Mouse (Mus musculus) neural tube, embryonic 11.5 days (tissue): ENCODE results near the gene Slc25a22. TPM values are rescaled to one million over a fixed set of nuclear protein-coding genes. Genes with fewer than 3 reads are reported as not detected.

Experiments
- ATAC-seq: fragments of 200-750 bp; cut with Nextera tagmentation; 2 replicates; pipeline ENCODE4 v1.8.0; 2017; ENCODE audit warnings: moderate number of reproducible peaks, mild to moderate bottlenecking, moderate TSS enrichment, moderate library complexity; ENCODE audit not compliant: insufficient read depth, low FRiP score, low TSS enrichment
- DNase-seq: peaks from one replicate; pipeline ENCODE4 v3.0.0-alpha.2; 2015; ENCODE audit warnings: low spot score
- H3K27ac ChIP-seq: fragments of 300-500 bp; sonication (generic); 2 replicates; pipeline ENCODE4 v1.5.1; 2014; ENCODE audit warnings: low read depth, mild to moderate bottlenecking, low read length
- H3K27me3 ChIP-seq: fragments of 300-500 bp; sonication (generic); 2 replicates; pipeline ENCODE4 v1.6.1; 2014; ENCODE audit warnings: mild to moderate bottlenecking, low read length, mixed read lengths; ENCODE audit not compliant: control insufficient read depth, insufficient read depth
- H3K36me3 ChIP-seq: fragments of 300-500 bp; sonication (generic); 2 replicates; pipeline ENCODE4 v1.6.1; 2014; ENCODE audit warnings: mild to moderate bottlenecking, low read length, moderate library complexity, mixed read lengths; ENCODE audit not compliant: control insufficient read depth, insufficient read depth
- H3K4me1 ChIP-seq: fragments of 300-500 bp; sonication (generic); 2 replicates; pipeline ENCODE4 v1.6.1; 2014; ENCODE audit warnings: low read length, mixed read lengths; ENCODE audit not compliant: control insufficient read depth, insufficient read depth
- H3K4me2 ChIP-seq: fragments of 300-500 bp; sonication (generic); 2 replicates; pipeline ENCODE4 v1.6.1; 2014; ENCODE audit warnings: low read depth, mild to moderate bottlenecking, moderate library complexity
- H3K4me3 ChIP-seq: fragments of 300-500 bp; sonication (generic); 2 replicates; pipeline ENCODE4 v1.5.1; 2014; ENCODE audit warnings: low read depth, low read length
- H3K9ac ChIP-seq: fragments of 300-500 bp; sonication (generic); 2 replicates; pipeline ENCODE4 v1.6.1; 2014; ENCODE audit warnings: mild to moderate bottlenecking, low read length
- H3K9me3 ChIP-seq: fragments of 300-500 bp; sonication (generic); 2 replicates; pipeline ENCODE4 v1.6.1; 2016; ENCODE audit warnings: low read length; ENCODE audit not compliant: control insufficient read depth
- WGBS: fragments of 180-500 bp; shearing (Covaris S2); extraction: QIAGEN DNeasy Blood & Tissue Kit; methylation state at CpG from one replicate; pipeline ENCODE4 v1.1.7; 2014; 5-methylcytosine and 5-hydroxymethylcytosine counted together
- polyA plus RNA-seq: library from polyadenylated mRNA; unstranded; fragments of >200 nt; fragmentation: Nextera tagmentation; extraction: Ambion mirVana; gene quantifications from 2 replicates; pipeline ENCODE4 v1.2.1, GENCODE M21; 2014

Gene Slc25a22
- polyA plus RNA-seq, 1 experiment from 2014 or later: 45.8 TPM

DNA sequence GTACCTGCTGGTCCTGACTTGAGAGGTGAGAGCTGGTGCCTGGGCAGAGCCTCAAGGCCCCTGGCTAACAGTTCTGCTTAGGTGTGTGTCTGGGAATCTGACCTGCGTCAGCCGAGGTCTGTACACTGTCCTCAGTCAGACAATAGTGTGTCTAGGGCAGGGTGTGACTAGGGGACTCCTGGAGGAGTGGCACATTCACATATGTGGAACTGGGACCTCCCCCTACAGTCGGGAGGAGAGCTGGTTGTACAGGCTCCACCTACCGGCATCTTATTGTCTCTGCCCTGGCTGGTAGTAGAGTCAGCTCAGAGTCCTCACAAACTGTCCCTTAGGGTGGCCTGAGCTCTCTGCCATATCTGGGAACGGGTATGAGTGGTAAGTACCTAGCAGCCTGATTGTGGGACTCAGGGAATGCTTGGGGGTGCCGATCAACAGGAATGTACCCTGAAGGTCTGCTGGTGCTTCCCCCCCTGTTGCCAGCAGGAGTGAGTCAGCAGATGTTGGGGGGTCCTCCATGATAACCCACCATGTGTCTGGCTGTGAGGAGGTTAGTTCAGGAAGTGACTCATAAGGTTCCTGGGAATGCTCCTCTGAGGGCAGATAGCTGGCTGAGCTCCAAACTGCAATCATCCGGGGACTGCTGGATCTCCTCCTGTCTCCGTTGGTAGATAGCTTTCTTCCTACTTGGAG, 31.0 kb upstream of the Slc25a22 start:
- 22% methylated on average over 8 of the region's 8 CpGs for WGBS
- Histone ChIP-seq H3K9me3 (no peaks in the 10 kb centered on the region), H3K27ac (peak overlapping the region; percentile 83), H3K4me2 (peak overlapping the region; percentile 68), H3K27me3 (peaks cover 30% of the 10 kb centered on the region), H3K4me3 (peak overlapping the region; percentile 72), H3K4me1 (peaks cover 21% of the 10 kb centered on the region), H3K36me3 (peaks cover 20% of the 10 kb centered on the region), H3K9ac (peak overlapping the region; percentile 86)
- ATAC-seq: peak; percentile 67
- peak; percentile 74 for DNase-seq

DNA sequence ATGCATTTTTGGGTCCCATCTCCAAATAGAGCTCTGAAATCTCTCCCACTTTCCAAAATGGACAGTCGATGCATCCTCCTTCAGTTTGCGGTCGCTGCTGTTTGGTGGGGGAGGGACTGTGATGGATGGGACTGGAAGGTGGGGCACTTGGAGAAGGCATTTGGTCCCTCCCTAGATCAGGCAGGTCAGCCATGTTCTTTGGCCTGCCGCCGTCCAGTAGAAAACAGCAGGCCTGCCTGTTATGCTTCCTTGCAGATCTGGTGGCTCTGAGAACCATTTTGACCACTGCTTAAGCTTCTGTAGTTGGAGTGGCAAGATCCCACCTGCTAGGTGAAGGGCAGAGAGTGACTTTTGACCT, 30.5 kb upstream of the Slc25a22 start:
- H3K27ac ChIP-seq: peak overlapping the region; percentile 83
- peak overlapping the region; percentile 72 for H3K4me3 ChIP-seq
- DNase-seq (no peak), ATAC-seq (peak; percentile 20; the same call in 1 of the 2 replicates)
- H3K4me1 ChIP-seq: peaks cover 18% of the 10 kb centered on the region
- WGBS: 14% methylated on average over 5 of the region's 5 CpGs
- H3K4me2 ChIP-seq: peak overlapping the region; percentile 68
- peak overlapping the region; percentile 86 for H3K9ac ChIP-seq
- peaks cover 20% of the 10 kb centered on the region for H3K36me3 ChIP-seq
- H3K9me3 ChIP-seq: no peaks in the 10 kb centered on the region
- H3K27me3 ChIP-seq: peaks cover 36% of the 10 kb centered on the region

DNA sequence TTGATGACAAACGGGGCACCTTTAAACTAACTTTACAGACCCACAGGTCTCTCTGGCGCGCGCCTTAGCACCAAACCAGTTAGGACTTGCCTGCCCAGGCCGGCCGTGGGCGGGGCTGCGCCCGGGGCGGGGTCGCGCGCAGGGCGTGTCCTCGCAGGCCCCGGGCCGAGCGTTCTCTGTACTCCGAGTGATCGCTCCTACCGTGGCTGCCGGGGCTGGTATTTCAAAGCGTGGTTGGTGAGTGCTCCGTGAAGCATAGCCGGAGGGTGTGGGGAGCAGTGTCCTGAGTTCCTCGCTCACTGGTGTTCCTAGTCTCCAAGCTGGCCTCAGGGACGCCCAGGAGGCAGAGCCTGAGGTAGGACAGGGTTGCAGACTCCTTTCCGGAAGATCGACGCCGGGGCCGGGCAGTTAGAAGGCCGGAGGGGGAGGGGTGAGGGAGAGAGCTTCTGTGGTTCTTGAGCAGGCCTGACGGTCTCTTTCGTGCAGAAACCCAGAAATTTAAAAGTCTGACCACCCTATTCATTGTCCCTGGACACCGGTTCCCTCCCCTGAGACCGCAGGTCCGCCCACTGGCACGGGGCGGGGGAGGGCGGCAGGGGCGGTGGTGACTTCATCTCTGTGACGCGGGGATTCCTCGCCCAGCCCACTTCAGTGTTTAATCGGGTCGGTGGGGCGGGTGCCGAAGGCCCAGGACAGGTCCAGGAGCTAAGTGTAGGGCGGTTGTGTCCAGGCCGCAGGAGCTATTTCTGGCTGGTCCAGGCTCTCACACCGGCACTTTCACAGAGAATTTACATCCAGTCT, 29.7 kb upstream of the Slc25a22 start, which contains the start of gene Cd151:
TSS of gene Cd151 (plus strand) at position 163 of the 801 bp plus-strand sequence.
- ATAC-seq (peak; percentile 66), DNase-seq (peak; percentile 90)
- Histone ChIP-seq H3K27ac (peak within 1 kb of the TSS; percentile 83), H3K4me3 (peak within 1 kb of the TSS; percentile 72), H3K36me3 (peaks cover 18% of the 10 kb centered on the region), H3K27me3 (peaks cover 43% of the 10 kb centered on the region), H3K9me3 (no peaks in the 10 kb centered on the region), H3K4me1 (peaks cover 18% of the 10 kb centered on the region), H3K4me2 (peak within 1 kb of the TSS; percentile 68), H3K9ac (peak within 1 kb of the TSS; percentile 86)
- WGBS: under 1% methylated on average over 52 of the region's 52 CpGs

DNA sequence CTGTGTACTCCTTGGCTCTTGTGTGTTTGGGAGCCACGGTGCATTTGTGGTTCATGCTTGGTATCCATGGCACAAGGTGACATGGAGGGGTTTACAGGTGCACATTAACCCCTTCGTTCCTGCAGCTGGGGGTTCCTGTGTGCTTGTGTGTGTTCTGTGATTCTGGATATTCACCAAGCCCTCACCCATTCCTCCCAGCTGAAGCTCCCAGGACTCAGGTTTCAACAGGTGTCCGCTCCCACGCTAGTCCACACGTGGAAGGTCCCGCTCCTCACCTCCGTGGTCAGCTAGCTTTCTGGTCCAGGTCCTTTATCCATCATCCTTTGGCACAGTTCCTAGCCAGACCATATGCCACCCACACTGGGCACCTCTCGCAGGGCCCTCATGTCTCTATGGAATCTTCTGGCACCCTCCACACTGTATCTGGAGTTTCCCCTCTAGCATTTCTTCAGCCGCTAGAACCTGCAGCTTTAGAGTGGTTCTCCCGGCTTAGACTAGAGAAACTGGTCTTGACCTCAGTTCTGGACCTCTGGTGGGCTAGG, 29.0 kb upstream of the Slc25a22 start:
- ATAC-seq (no peak), DNase-seq (no peak)
- WGBS: 61% methylated on average over 10 of the region's 10 CpGs
- Histone ChIP-seq H3K27ac (peak overlapping the region; percentile 83; the same call in 1 of the 2 replicates), H3K4me3 (peak overlapping the region; percentile 72), H3K4me2 (peak overlapping the region; percentile 68), H3K4me1 (peaks cover 22% of the 10 kb centered on the region), H3K9me3 (no peaks in the 10 kb centered on the region), H3K36me3 (peaks cover 15% of the 10 kb centered on the region), H3K27me3 (peaks cover 50% of the 10 kb centered on the region), H3K9ac (peak overlapping the region; percentile 86)

DNA sequence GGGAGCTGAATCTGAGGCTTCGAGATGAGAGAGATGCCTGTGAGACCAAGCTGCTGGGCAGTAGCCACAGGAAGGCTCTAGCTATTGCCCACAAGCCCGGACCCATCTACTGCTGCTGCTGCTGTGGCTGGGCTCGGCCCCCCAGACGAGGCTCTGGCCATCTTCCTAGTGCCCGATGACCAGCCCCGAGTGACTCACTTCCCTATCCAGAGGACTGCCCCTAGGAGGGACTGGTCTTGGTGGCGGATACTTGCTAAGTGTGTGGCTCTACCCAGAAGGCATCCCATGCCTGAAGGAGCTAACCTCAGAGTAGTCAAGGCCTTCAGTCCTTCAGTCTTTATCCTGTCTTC, 28.3 kb upstream of the Slc25a22 start:
- peaks cover 23% of the 10 kb centered on the region for H3K4me1 ChIP-seq
- H3K36me3 ChIP-seq: peaks cover 11% of the 10 kb centered on the region
- H3K9ac ChIP-seq: no peak overlapping the region
- H3K4me2 ChIP-seq: no peak overlapping the region
- no peak overlapping the region for H3K4me3 ChIP-seq
- H3K27me3 ChIP-seq: peaks cover 57% of the 10 kb centered on the region
- no peak overlapping the region for H3K27ac ChIP-seq
- H3K9me3 ChIP-seq: no peaks in the 10 kb centered on the region
- 74% methylated on average over 7 of the region's 7 CpGs for WGBS
- DNase-seq: no peak
- ATAC-seq: no peak

DNA sequence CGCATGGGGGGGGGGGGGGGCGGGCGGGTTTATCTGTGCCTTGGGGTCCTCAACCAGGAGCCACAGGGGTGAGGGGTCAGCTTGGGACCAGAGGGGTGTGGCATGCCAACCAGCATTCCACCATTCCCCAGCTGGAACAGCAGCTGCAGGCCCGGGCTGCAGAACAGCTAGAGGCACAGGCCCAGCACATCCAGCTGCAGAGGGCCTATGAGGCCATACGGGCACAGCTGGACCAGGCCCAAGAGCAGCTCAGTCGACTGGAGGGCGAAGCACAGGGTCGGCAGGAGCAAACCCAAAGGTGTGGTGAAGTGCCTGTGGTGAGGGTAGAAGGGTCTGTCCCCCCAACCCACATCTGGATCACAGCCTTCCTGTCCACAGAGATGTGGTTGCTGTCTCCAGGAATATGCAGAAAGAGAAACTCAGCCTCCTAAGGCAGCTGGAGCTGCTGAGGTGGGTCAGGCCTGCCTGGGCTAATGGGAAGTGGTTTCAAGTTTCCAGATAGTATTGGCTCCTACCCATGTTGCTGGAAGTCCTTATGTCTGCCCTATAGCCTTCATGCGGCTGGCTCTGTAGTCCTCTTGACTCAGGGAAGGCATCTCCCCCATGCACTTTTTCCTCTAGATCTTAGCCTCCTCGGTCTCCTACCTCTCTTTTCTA, 27.8 kb upstream of the Slc25a22 start:
- DNase-seq (no peak), ATAC-seq (no peak)
- WGBS: 30% methylated on average over 10 of the region's 10 CpGs
- Histone ChIP-seq H3K36me3 (peaks cover 9% of the 10 kb centered on the region), H3K27me3 (peaks cover 62% of the 10 kb centered on the region), H3K27ac (no peak overlapping the region), H3K4me3 (0 out of 2 replicates have a peak overlapping the region, but pooled peaks have one; percentile 10), H3K4me1 (peaks cover 23% of the 10 kb centered on the region), H3K4me2 (no peak overlapping the region), H3K9me3 (no peaks in the 10 kb centered on the region), H3K9ac (no peak overlapping the region)

DNA sequence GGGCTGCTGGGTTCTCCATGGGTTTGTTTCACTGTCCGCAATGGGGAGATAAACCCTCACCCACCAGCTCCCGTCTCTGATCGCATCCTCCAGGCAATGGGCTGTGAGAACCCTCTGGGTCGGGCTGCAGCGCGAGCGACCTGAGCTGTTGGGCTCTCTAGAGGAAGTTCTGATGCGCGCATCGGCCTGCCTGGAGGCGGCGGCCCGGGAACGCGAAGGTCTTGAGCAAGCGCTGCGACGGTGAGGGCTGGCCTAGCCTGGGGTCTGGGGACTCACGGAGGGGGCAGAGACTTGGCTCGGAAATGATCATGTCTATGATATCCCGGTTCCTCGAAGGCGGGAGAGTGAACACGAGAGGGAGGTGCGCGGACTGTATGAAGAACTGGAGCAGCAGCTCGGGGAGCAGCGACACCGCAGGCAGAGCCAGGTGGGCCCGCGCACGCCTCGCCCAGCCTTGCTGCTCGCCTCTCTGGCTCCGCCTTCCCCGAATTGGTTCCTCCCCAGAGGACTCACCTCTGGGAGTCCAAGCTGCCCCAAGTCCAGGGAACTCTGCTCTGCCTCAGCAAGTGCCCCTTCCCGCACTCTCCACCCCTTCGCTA, 27.0 kb upstream of the Slc25a22 start:
- peaks cover 68% of the 10 kb centered on the region for H3K27me3 ChIP-seq
- 3% methylated on average over 38 of the region's 38 CpGs for WGBS
- no peak overlapping the region for H3K27ac ChIP-seq
- H3K9ac ChIP-seq: no peak overlapping the region
- H3K9me3 ChIP-seq: no peaks in the 10 kb centered on the region
- H3K4me2 ChIP-seq: peak overlapping the region; percentile 1
- H3K4me1 ChIP-seq: peaks cover 23% of the 10 kb centered on the region
- 0 out of 2 replicates have a peak overlapping the region, but pooled peaks have one; percentile 10 for H3K4me3 ChIP-seq
- ATAC-seq: no peak
- DNase-seq: no peak
- peaks cover 1% of the 10 kb centered on the region; the same call in 1 of the 2 replicates for H3K36me3 ChIP-seq
